Mouse (Mus musculus): ENCODE data around the gene Zfp36.

Gene Zfp36

GRCm38 (mm10) chr7:28370051-28370450, 10.0 kb downstream of the Zfp36 start:
- no peak for DNase-seq (ENCODE audit: low spot score in 2 of 2)

- no peak for DNase-seq (ENCODE audit: low spot score in 2 of 2)
These were observed 11.7 kb downstream of the Zfp36 start for GRCm38 (mm10) chr7:28368276-28368920.

GRCm38 (mm10) chr7:28367663-28368275, 12.3 kb downstream of the Zfp36 start:
- no peak for DNase-seq (ENCODE audit: low spot score in 2 of 2)

- no peak for DNase-seq (ENCODE audit: low spot score in 2 of 2)
These were observed 17.5 kb downstream of the Zfp36 start for GRCm38 (mm10) chr7:28362441-28363060.

- no peak for DNase-seq (ENCODE audit: low spot score in 2 of 2)
These were observed 18.3 kb downstream of the Zfp36 start for GRCm38 (mm10) chr7:28361647-28362341.

GRCm38 (mm10) chr7:28360291-28360690, 19.8 kb downstream of the Zfp36 start:
- no peak for DNase-seq (ENCODE audit: low spot score in 2 of 2)

GRCm38 (mm10) chr7:28359854-28360253, 20.2 kb downstream of the Zfp36 start:
- no peak for DNase-seq (ENCODE audit: low spot score in 2 of 2)

- no peak for DNase-seq (ENCODE audit: low spot score in 2 of 2)
These were observed 21.6 kb downstream of the Zfp36 start for GRCm38 (mm10) chr7:28358431-28358830.

- DNase-seq (ENCODE audit: low spot score in 2 of 2), result no peak
These were observed 22.1 kb downstream of the Zfp36 start for GRCm38 (mm10) chr7:28357984-28358383.

GRCm38 (mm10) chr7:28356981-28357380, 23.1 kb downstream of the Zfp36 start:
- DNase-seq (ENCODE audit: low spot score in 2 of 2), result no peak

- no peak for DNase-seq (ENCODE audit: low spot score in 2 of 2)
These were observed 24.8 kb downstream of the Zfp36 start for GRCm38 (mm10) chr7:28355221-28355620.

- DNase-seq (ENCODE audit: low spot score in 2 of 2), result no peak
These were observed 25.5 kb downstream of the Zfp36 start for GRCm38 (mm10) chr7:28354596-28354995.

- no peak for DNase-seq (ENCODE audit: low spot score in 2 of 2)
These were observed 25.9 kb downstream of the Zfp36 start for GRCm38 (mm10) chr7:28354113-28354581.

GRCm38 (mm10) chr7:28353267-28353666, 26.8 kb downstream of the Zfp36 start:
- no peak for DNase-seq (ENCODE audit: low spot score in 2 of 2)

GRCm38 (mm10) chr7:28351676-28352191, 28.3 kb downstream of the Zfp36 start:
- DNase-seq (ENCODE audit: low spot score in 2 of 2), result no peak

- DNase-seq (ENCODE audit: low spot score in 2 of 2), result peak; percentile 97 to 99
These were observed 29.7 kb downstream of the Zfp36 start, which contains the start of gene Rps16 for GRCm38 (mm10) chr7:28350155-28350883. TSS of gene Rps16 (plus strand) at chr7:28350652.

GRCm38 (mm10) chr7:28348601-28349000, 31.5 kb downstream of the Zfp36 start:
- DNase-seq (ENCODE audit: low spot score in 2 of 2), result no peak

GRCm38 (mm10) chr7:28347746-28348145, 32.3 kb downstream of the Zfp36 start:
- DNase-seq (ENCODE audit: low spot score in 2 of 2), result no peak

- peak; percentile 71 to 72 for DNase-seq (ENCODE audit: low spot score in 2 of 2)
These were observed 35.4 kb downstream of the Zfp36 start for GRCm38 (mm10) chr7:28344637-28345036.

- DNase-seq (ENCODE audit: low spot score in 2 of 2), result no peak
These were observed 38.7 kb downstream of the Zfp36 start for GRCm38 (mm10) chr7:28341381-28341780.

- DNase-seq (ENCODE audit: low spot score in 2 of 2), result peak in 1 of 2 experiments; percentile 32
These were observed 40.7 kb downstream of the Zfp36 start for GRCm38 (mm10) chr7:28339213-28339917.

Measured in right cerebral cortex, adult 2 months (tissue).